Mouse (Mus musculus): ENCODE results near the gene Fnbp1. TPM values are rescaled to one million over a fixed set of nuclear protein-coding genes. Genes with fewer than 3 reads are reported as not detected.
A peak's percentile ranks its signal among the peaks of the same experiment; 100 is the strongest.

Gene Fnbp1
- polyA plus RNA-seq, 1 experiment from 2014 or later, result 21.1 TPM

GRCm38 (mm10) chr2:31109960-31110548 is 31.8 kb downstream of the Fnbp1 start:
- ATAC-seq (ENCODE audit: insufficient read depth) (no peak), DNase-seq (no peak)
- H3K36me3 ChIP-seq (ENCODE audit: insufficient read depth), result no peaks in the 10 kb centered on the region
- H3K9ac ChIP-seq, result no peak overlapping the region
- H3K9me3 ChIP-seq (ENCODE audit: low read depth, low read length), result no peaks in the 10 kb centered on the region; the same call in 1 of the 2 replicates
- no peak overlapping the region for H3K4me2 ChIP-seq
- no peaks in the 10 kb centered on the region for H3K27me3 ChIP-seq (ENCODE audit: insufficient read depth, low read length)
- H3K27ac ChIP-seq (ENCODE audit: low read depth), result no peak overlapping the region
- peaks cover 15% of the 10 kb centered on the region for H3K4me1 ChIP-seq (ENCODE audit: insufficient read depth)
- H3K4me3 ChIP-seq (ENCODE audit: low read depth, low read length), result no peak overlapping the region
- WGBS, result 65% methylated on average over 12 of the region's 12 CpGs
- no peak for TF ChIP-seq CTCF (IDR thresholded peaks at IDR 0.05; ENCODE audit: low read depth)

GRCm38 (mm10) chr2:31108186-31108585 is 33.6 kb downstream of the Fnbp1 start:
- TF ChIP-seq CTCF (IDR thresholded peaks at IDR 0.05; ENCODE audit: low read depth), result no peak
- no peaks in the 10 kb centered on the region for H3K36me3 ChIP-seq (ENCODE audit: insufficient read depth)
- no peaks in the 10 kb centered on the region for H3K9me3 ChIP-seq (ENCODE audit: low read depth, low read length)
- no peak overlapping the region for H3K4me2 ChIP-seq
- no peaks in the 10 kb centered on the region for H3K27me3 ChIP-seq (ENCODE audit: insufficient read depth, low read length)
- 55% methylated on average over 6 of the region's 6 CpGs for WGBS
- H3K4me1 ChIP-seq (ENCODE audit: insufficient read depth), result peaks cover 15% of the 10 kb centered on the region
- H3K4me3 ChIP-seq (ENCODE audit: low read depth, low read length), result no peak overlapping the region
- no peak overlapping the region for H3K27ac ChIP-seq (ENCODE audit: low read depth)
- no peak overlapping the region for H3K9ac ChIP-seq
- ATAC-seq (ENCODE audit: insufficient read depth) (no peak), DNase-seq (no peak)

- H3K27me3 ChIP-seq (ENCODE audit: insufficient read depth, low read length), result no peaks in the 10 kb centered on the region
- 16% methylated on average over 11 of the region's 11 CpGs for WGBS
Observed at GRCm38 (mm10) chr2:31106621-31107320, 35.0 kb downstream of the Fnbp1 start.

GRCm38 (mm10) chr2:31106004-31106403 is 35.8 kb downstream of the Fnbp1 start:
- Histone ChIP-seq H3K9ac (no peak overlapping the region), H3K4me3 (ENCODE audit: low read depth, low read length) (no peak overlapping the region), H3K4me2 (no peak overlapping the region), H3K4me1 (ENCODE audit: insufficient read depth) (peaks cover 19% of the 10 kb centered on the region), H3K27ac (ENCODE audit: low read depth) (no peak overlapping the region), H3K27me3 (ENCODE audit: insufficient read depth, low read length) (no peaks in the 10 kb centered on the region), H3K36me3 (ENCODE audit: insufficient read depth) (no peaks in the 10 kb centered on the region), H3K9me3 (ENCODE audit: low read depth, low read length) (no peaks in the 10 kb centered on the region)
- WGBS, result 89% methylated on average over 3 of the region's 3 CpGs
- DNase-seq (no peak), ATAC-seq (ENCODE audit: insufficient read depth) (no peak)
- TF ChIP-seq CTCF (IDR thresholded peaks at IDR 0.05; ENCODE audit: low read depth), result no peak

More at GRCm38 (mm10) chr2:31106621-31107320, 35.0 kb downstream of the Fnbp1 start:
- no peaks in the 10 kb centered on the region for H3K9me3 ChIP-seq (ENCODE audit: low read depth, low read length)
- H3K36me3 ChIP-seq (ENCODE audit: insufficient read depth), result no peaks in the 10 kb centered on the region
- H3K4me2 ChIP-seq, result peak overlapping the region; percentile 19; the same call in 1 of the 2 replicates
- DNase-seq (peak; percentile 86), ATAC-seq (ENCODE audit: insufficient read depth) (peak; percentile 83)
- H3K27ac ChIP-seq (ENCODE audit: low read depth), result peak overlapping the region; percentile 65
- TF ChIP-seq CTCF (IDR thresholded peaks at IDR 0.05; ENCODE audit: low read depth), result no peak
- H3K9ac ChIP-seq, result peak overlapping the region; percentile 19; the same call in 1 of the 2 replicates
- no peak overlapping the region for H3K4me3 ChIP-seq (ENCODE audit: low read depth, low read length)
- peaks cover 15% of the 10 kb centered on the region for H3K4me1 ChIP-seq (ENCODE audit: insufficient read depth)

GRCm38 (mm10) chr2:31105279-31105678 is 36.5 kb downstream of the Fnbp1 start:
- no peaks in the 10 kb centered on the region for H3K27me3 ChIP-seq (ENCODE audit: insufficient read depth, low read length)
- no peaks in the 10 kb centered on the region for H3K9me3 ChIP-seq (ENCODE audit: low read depth, low read length)
- DNase-seq, result no peak
- H3K27ac ChIP-seq (ENCODE audit: low read depth), result no peak overlapping the region
- H3K4me1 ChIP-seq (ENCODE audit: insufficient read depth), result peaks cover 22% of the 10 kb centered on the region
- H3K4me3 ChIP-seq (ENCODE audit: low read depth, low read length), result no peak overlapping the region
- WGBS, result 60% methylated on average over 3 of the region's 3 CpGs
- no peak overlapping the region for H3K9ac ChIP-seq
- H3K36me3 ChIP-seq (ENCODE audit: insufficient read depth), result no peaks in the 10 kb centered on the region
- no peak overlapping the region for H3K4me2 ChIP-seq
- TF ChIP-seq CTCF (IDR thresholded peaks at IDR 0.05; ENCODE audit: low read depth), result no peak
- no peak for ATAC-seq (ENCODE audit: insufficient read depth)

- Histone ChIP-seq H3K9ac (no peak overlapping the region), H3K4me3 (ENCODE audit: low read depth, low read length) (no peak overlapping the region), H3K4me2 (no peak overlapping the region), H3K27me3 (ENCODE audit: insufficient read depth, low read length) (no peaks in the 10 kb centered on the region), H3K27ac (ENCODE audit: low read depth) (no peak overlapping the region), H3K9me3 (ENCODE audit: low read depth, low read length) (no peaks in the 10 kb centered on the region), H3K4me1 (ENCODE audit: insufficient read depth) (peaks cover 22% of the 10 kb centered on the region), H3K36me3 (ENCODE audit: insufficient read depth) (no peaks in the 10 kb centered on the region)
- DNase-seq (no peak), ATAC-seq (ENCODE audit: insufficient read depth) (no peak)
- TF ChIP-seq CTCF (IDR thresholded peaks at IDR 0.05; ENCODE audit: low read depth), result no peak
- 57% methylated on average over 8 of the region's 8 CpGs for WGBS
Observed at GRCm38 (mm10) chr2:31103321-31103720, 38.5 kb downstream of the Fnbp1 start.

GRCm38 (mm10) chr2:31101285-31101684 is 40.5 kb downstream of the Fnbp1 start:
- Histone ChIP-seq H3K27ac (ENCODE audit: low read depth) (0 out of 2 replicates have a peak overlapping the region, but pooled peaks have one; percentile 9), H3K36me3 (ENCODE audit: insufficient read depth) (0 out of 2 replicates have a peak, but pooled peaks cover 3% of the 10 kb centered on the region), H3K4me1 (ENCODE audit: insufficient read depth) (0 out of 2 replicates have a peak, but pooled peaks cover 7% of the 10 kb centered on the region), H3K9me3 (ENCODE audit: low read depth, low read length) (no peaks in the 10 kb centered on the region), H3K9ac (no peak overlapping the region), H3K4me2 (0 out of 2 replicates have a peak overlapping the region, but pooled peaks have one; percentile 27), H3K4me3 (ENCODE audit: low read depth, low read length) (no peak overlapping the region), H3K27me3 (ENCODE audit: insufficient read depth, low read length) (no peaks in the 10 kb centered on the region)
- WGBS, result 38% methylated on average over 3 of the region's 3 CpGs
- ATAC-seq (ENCODE audit: insufficient read depth) (no peak), DNase-seq (no peak)
- TF ChIP-seq CTCF (IDR thresholded peaks at IDR 0.05; ENCODE audit: low read depth), result no peak
